Mouse (Mus musculus) urinary bladder, postnatal 0 days (tissue): ENCODE data around the gene Hist1h1c. TPM values are rescaled to one million over a fixed set of nuclear protein-coding genes. Genes with fewer than 3 reads are reported as not detected.

Experiments
- microRNA-seq: library from miRNA; unstranded; fragments of <30 nt; microRNA quantifications from one replicate; pipeline ENCODE4, GENCODE M21; 2016
- polyA plus RNA-seq: library from polyadenylated mRNA; unstranded; fragments of >200 nt; fragmentation: Nextera tagmentation; extraction: Ambion mirVana; gene quantifications from 2 replicates; pipeline ENCODE4 v1.2.1, GENCODE M21; 2015

The Hist1h1c gene
- polyA plus RNA-seq, 1 experiment from 2014 or later = 125 TPM

Small RNAs within 50 kb of the gene (microRNA-seq; reads per million reads assigned to microRNA genes)
- gene Gm44314 (not detected), gene Gm44484 (not detected)

Other genes starting within 250 kb of the Hist1h1c start
- gene Btn2a2, start 250.0 kb upstream of the Hist1h1c start, polyA plus RNA-seq = not detected in 2 replicates
- gene Hist1h4h, start 207.8 kb upstream of the Hist1h1c start, polyA plus RNA-seq = 24.9 and 35.3 TPM in 2 replicates
- gene Hist1h2af, start 204.9 kb upstream of the Hist1h1c start, polyA plus RNA-seq = 1.5 and 3.4 TPM in 2 replicates
- 1.7 and 2.1 TPM in 2 replicates for gene Hist1h3g, start 203.4 kb upstream of the Hist1h1c start, polyA plus RNA-seq
- 0.54 and 0.58 TPM in 2 replicates for gene Hist1h2bh, start 195.4 kb upstream of the Hist1h1c start, polyA plus RNA-seq
- gene Hist1h3f, start 194.8 kb upstream of the Hist1h1c start, polyA plus RNA-seq = 0.28 and 0.43 TPM in 2 replicates
- gene Hist1h4f, start 187.2 kb upstream of the Hist1h1c start, polyA plus RNA-seq = not detected in 2 replicates
- gene Hist1h1d, start 185.5 kb upstream of the Hist1h1c start, polyA plus RNA-seq = 0.58 and 0.60 TPM in 2 replicates
- 1.8 and 2.0 TPM in 2 replicates for gene Hist1h3e, start 176.4 kb upstream of the Hist1h1c start, polyA plus RNA-seq
- gene Hist1h2ae, start 167.6 kb upstream of the Hist1h1c start, polyA plus RNA-seq = 14.0 and 18.1 TPM in 2 replicates
- 10.7 and 21.8 TPM in 2 replicates for gene Hist1h2bg, start 167.4 kb upstream of the Hist1h1c start, polyA plus RNA-seq
- 1.5 and 2.6 TPM in 2 replicates for gene Hist1h2bf, start 164.6 kb upstream of the Hist1h1c start, polyA plus RNA-seq
- gene Hist1h2ad, start 164.4 kb upstream of the Hist1h1c start, polyA plus RNA-seq = 1.7 and 1.9 TPM in 2 replicates
- gene Hist1h3d, start 163.0 kb upstream of the Hist1h1c start, polyA plus RNA-seq = 2.9 and 3.4 TPM in 2 replicates
- gene Hist1h4d, start 157.2 kb upstream of the Hist1h1c start, polyA plus RNA-seq = 24.3 and 29.2 TPM in 2 replicates
- gene Hist1h2be, start 117.7 kb upstream of the Hist1h1c start, polyA plus RNA-seq = 1.1 and 1.4 TPM in 2 replicates
- gene Hist1h1e, start 116.2 kb upstream of the Hist1h1c start, polyA plus RNA-seq = 5.4 and 5.8 TPM in 2 replicates
- 1.00 and 1.2 TPM in 2 replicates for gene Hist1h2ac, start 54.9 kb upstream of the Hist1h1c start, polyA plus RNA-seq
- 161 and 192 TPM in 2 replicates for gene Hist1h2bc, start 54.6 kb upstream of the Hist1h1c start, polyA plus RNA-seq
- gene Hist1h1t, start 43.0 kb upstream of the Hist1h1c start, polyA plus RNA-seq = not detected in 2 replicates
- 1.8 TPM in 2 replicates for gene Hist1h4c, start 40.4 kb upstream of the Hist1h1c start, polyA plus RNA-seq
- gene Hfe, start 28.0 kb upstream of the Hist1h1c start, polyA plus RNA-seq = 8.0 and 9.7 TPM in 2 replicates
- 0.41 and 0.98 TPM in 2 replicates for gene Hist1h3c, start 6.8 kb downstream of the Hist1h1c start, polyA plus RNA-seq
- 0.82 and 1.2 TPM in 2 replicates for gene Hist1h2bb, start 7.9 kb downstream of the Hist1h1c start, polyA plus RNA-seq
- 3.7 and 8.0 TPM in 2 replicates for gene Hist1h2ab, start 12.3 kb downstream of the Hist1h1c start, polyA plus RNA-seq
- gene Hist1h3b, start 13.5 kb downstream of the Hist1h1c start, polyA plus RNA-seq = 2.0 and 2.8 TPM in 2 replicates
- gene Hist1h4b, start 18.2 kb downstream of the Hist1h1c start, polyA plus RNA-seq = 1.3 TPM in 1 of 2 replicates, not detected in the other
- gene Hist1h4a, start 22.4 kb downstream of the Hist1h1c start, polyA plus RNA-seq = 0.33 TPM in 1 of 2 replicates, not detected in the other
- 1.9 and 2.7 TPM in 2 replicates for gene Hist1h3a, start 23.6 kb downstream of the Hist1h1c start, polyA plus RNA-seq
- 0.59 and 0.82 TPM in 2 replicates for gene Hist1h1a, start 24.9 kb downstream of the Hist1h1c start, polyA plus RNA-seq
- 0.19 and 0.30 TPM in 2 replicates for gene Trim38, start 31.1 kb downstream of the Hist1h1c start, polyA plus RNA-seq
- 0.06 TPM in 1 of 2 replicates, not detected in the other for gene Slc17a2, start 68.2 kb downstream of the Hist1h1c start, polyA plus RNA-seq
- not detected in 2 replicates for gene Slc17a3, start 100.6 kb downstream of the Hist1h1c start, polyA plus RNA-seq
- gene Slc17a1, start 128.9 kb downstream of the Hist1h1c start, polyA plus RNA-seq = not detected in 2 replicates
- not detected in 2 replicates for gene Slc17a4, start 176.2 kb downstream of the Hist1h1c start, polyA plus RNA-seq
- gene Hist1h2ba, start 195.3 kb downstream of the Hist1h1c start, polyA plus RNA-seq = not detected in 2 replicates
- gene Hist1h2aa, start 195.7 kb downstream of the Hist1h1c start, polyA plus RNA-seq = not detected in 2 replicates